Comparison of ENCODE assay signal across 10 mouse cellular contexts in genomic region chr12:71891729-71892355, GRCm38 (mm10).
A peak's percentile ranks its signal among the peaks of the same experiment; 100 is the strongest.
DNase-seq lines count a peak whose midpoint lies in the region; ATAC-seq and TF ChIP-seq lines count a peak whose summit lies in the region.
"Had no signal": no experiment of that assay in that cellular context is flagged by ENCODE, and none has a peak within 500 bp of the region (broad histone marks: within the 10 kb centered on the region; RNA-seq: fewer than 3 reads in every experiment).

No protein-coding gene starts in this region.

- no peaks in the 10 kb centered on the region for H3K27me3 ChIP-seq in kidney, embryonic 14.5 days (ENCODE audit: control insufficient read depth, insufficient read depth, low read length)
- no peaks in the 10 kb centered on the region for H3K27me3 ChIP-seq in midbrain, embryonic 15.5 days (replicated peaks)
- H3K27me3 ChIP-seq: intestine, embryonic 15.5 days had no signal

- H3K9ac ChIP-seq in kidney, embryonic 14.5 days (ENCODE audit: low read depth, low read length), result no peak overlapping the region
- H3K9ac ChIP-seq in midbrain, embryonic 15.5 days, result no peak overlapping the region
- H3K9ac ChIP-seq: intestine, embryonic 15.5 days had no signal

- no peak for DNase-seq in kidney, postnatal 25 days
- peak; percentile 26 for DNase-seq in brain, embryonic 14.5 days (ENCODE audit: low read depth)
- no peak for DNase-seq in layer of hippocampus, adult 18-20 months (ENCODE audit: low spot score in 2 of 2)
- DNase-seq: heart, adult 11 months; thymus, postnatal 25 days had no signal

- no peaks in the 10 kb centered on the region for H3K36me3 ChIP-seq in kidney, embryonic 14.5 days (ENCODE audit: control insufficient read depth, insufficient read depth, low read length)
- H3K36me3 ChIP-seq in midbrain, embryonic 15.5 days (replicated peaks), result no peaks in the 10 kb centered on the region
- H3K36me3 ChIP-seq: intestine, embryonic 15.5 days had no signal

- WGBS in kidney, embryonic 14.5 days, result 25% methylated on average over 7 of the region's 7 CpGs
- WGBS in midbrain, embryonic 15.5 days, result 26% methylated on average over 7 of the region's 7 CpGs

- H3K9me3 ChIP-seq in kidney, embryonic 14.5 days (ENCODE audit: control insufficient read depth, low read length), result no peaks in the 10 kb centered on the region
- no peaks in the 10 kb centered on the region for H3K9me3 ChIP-seq in midbrain, embryonic 15.5 days
- H3K9me3 ChIP-seq: intestine, embryonic 15.5 days had no signal

- no peak for TF ChIP-seq CTCF in brain, embryonic 14.5 days (IDR thresholded peaks at IDR 0.05; ENCODE audit: borderline replicate concordance, extremely low read depth, insufficient read depth, insufficient read length)

- H3K4me3 ChIP-seq in kidney, embryonic 14.5 days (ENCODE audit: low read length), result no peak overlapping the region
- no peak overlapping the region for H3K4me3 ChIP-seq in midbrain, embryonic 15.5 days
- H3K4me3 ChIP-seq: intestine, embryonic 15.5 days had no signal

- no peak overlapping the region for H3K27ac ChIP-seq in kidney, embryonic 14.5 days (ENCODE audit: low read depth, low read length)
- peak overlapping the region; percentile 53 for H3K27ac ChIP-seq in midbrain, embryonic 15.5 days
- H3K27ac ChIP-seq: intestine, embryonic 15.5 days had no signal

- no peak overlapping the region for H3K4me2 ChIP-seq in kidney, embryonic 14.5 days (replicated peaks; ENCODE audit: low read depth, low read length)
- H3K4me2 ChIP-seq in midbrain, embryonic 15.5 days, result no peak overlapping the region
- H3K4me2 ChIP-seq: intestine, embryonic 15.5 days had no signal

- H3K4me1 ChIP-seq in kidney, embryonic 14.5 days (ENCODE audit: control insufficient read depth, insufficient read depth, low read length), result peaks cover 20% of the 10 kb centered on the region
- peaks cover 23% of the 10 kb centered on the region for H3K4me1 ChIP-seq in midbrain, embryonic 15.5 days

- TF ChIP-seq POLR2A in brain, embryonic 14.5 days (IDR thresholded peaks at IDR 0.05; ENCODE audit: borderline replicate concordance, extremely low read depth, insufficient read depth, insufficient read length, poor library complexity, severe bottlenecking), result no peak

- 0 out of 2 replicates have a peak, but pooled peaks have one; percentile 41 for ATAC-seq in kidney, embryonic 14.5 days (ENCODE audit: low FRiP score, low TSS enrichment)
- ATAC-seq in granulocyte monocyte progenitor cell, adult 5-6 weeks (replicated peaks; ENCODE audit: poor library complexity, severe bottlenecking), result peak; percentile 20; the same call in 1 of the 2 replicates
- ATAC-seq in midbrain, embryonic 15.5 days (replicated peaks), result no peak; the same call in 1 of the 2 replicates
- no peak for ATAC-seq in activated CD4-positive, CD25-positive, alpha-beta regulatory T cell, adult 4 months
- ATAC-seq: intestine, embryonic 15.5 days had no signal

Comparison
In these comparisons a context has a peak if more than half of its experiments do, and no peak if none do; other contexts are left out.
1. ATAC-seq: peak in kidney, embryonic 14.5 days (single experiment) and granulocyte monocyte progenitor cell, adult 5-6 weeks (single experiment); none in midbrain, embryonic 15.5 days (single experiment) and activated CD4-positive, CD25-positive, alpha-beta regulatory T cell, adult 4 months (single experiment).